In the genomic region with DNA sequence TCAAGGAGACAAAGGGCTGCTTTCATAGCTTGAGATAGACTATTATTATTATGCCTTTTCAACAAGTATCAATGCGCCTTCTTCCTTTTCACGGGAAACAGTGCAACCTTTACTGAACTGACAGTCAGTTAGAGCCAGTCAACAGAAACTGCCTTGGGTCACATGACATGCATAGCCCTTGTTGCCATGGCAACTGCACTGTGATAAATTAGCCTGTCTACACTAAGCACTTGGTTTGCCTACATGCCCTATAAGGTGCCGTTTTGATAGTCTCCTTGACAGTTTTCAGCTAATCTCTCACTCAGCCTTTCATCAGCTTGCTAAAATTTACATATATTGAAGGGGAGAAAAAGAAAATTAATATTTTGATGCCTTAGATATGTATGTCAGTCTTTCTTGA, we compare ENCODE assay signal across 8 mouse cellular contexts.
DNase-seq lines count a peak whose midpoint lies in the region; ATAC-seq and TF ChIP-seq lines count a peak whose summit lies in the region.
"Had no signal": no experiment of that assay in that cellular context is flagged by ENCODE, and none has a peak within 500 bp of the region (broad histone marks: within the 10 kb centered on the region; RNA-seq: fewer than 3 reads in every experiment).

No protein-coding gene starts in this region.

- no peaks in the 10 kb centered on the region for H3K27me3 ChIP-seq in hindbrain, embryonic 14.5 days (ENCODE audit: control insufficient read depth, insufficient read depth, low read length)
- no peaks in the 10 kb centered on the region for H3K27me3 ChIP-seq in midbrain, postnatal 0 days (ENCODE audit: insufficient read depth, low read length)
- H3K27me3 ChIP-seq in kidney, adult 2 months (replicated peaks; ENCODE audit: control insufficient read depth, insufficient read depth, low read length), result no peaks in the 10 kb centered on the region
- H3K27me3 ChIP-seq: limb, embryonic 12.5 days had no signal

- no peak overlapping the region for H3K4me3 ChIP-seq in hindbrain, embryonic 14.5 days (replicated peaks; ENCODE audit: low read length)
- H3K4me3 ChIP-seq in midbrain, postnatal 0 days (ENCODE audit: low read depth, low read length), result no peak overlapping the region
- H3K4me3 ChIP-seq in kidney, adult 2 months (ENCODE audit: insufficient read depth, low read depth, low read length), result no peak overlapping the region
- H3K4me3 ChIP-seq: limb, embryonic 12.5 days had no signal

- H3K4me2 ChIP-seq in hindbrain, embryonic 14.5 days (replicated peaks), result peak overlapping the region; percentile 35
- H3K4me2 ChIP-seq in midbrain, postnatal 0 days (ENCODE audit: low read depth, low read length, poor library complexity, severe bottlenecking), result peak overlapping the region; percentile 22; the same call in 1 of the 2 replicates
- H3K4me2 ChIP-seq: limb, embryonic 12.5 days had no signal

- no peaks in the 10 kb centered on the region for H3K36me3 ChIP-seq in hindbrain, embryonic 14.5 days (replicated peaks; ENCODE audit: control insufficient read depth, insufficient read depth)
- H3K36me3 ChIP-seq in midbrain, postnatal 0 days (ENCODE audit: insufficient read depth, low read length), result no peaks in the 10 kb centered on the region
- H3K36me3 ChIP-seq in kidney, adult 2 months (ENCODE audit: control insufficient read depth, insufficient read depth, low read length), result no peaks in the 10 kb centered on the region
- H3K36me3 ChIP-seq: limb, embryonic 12.5 days had no signal

- H3K9ac ChIP-seq in hindbrain, embryonic 14.5 days, result no peak overlapping the region
- H3K9ac ChIP-seq in midbrain, postnatal 0 days (replicated peaks; ENCODE audit: low read length, poor library complexity, severe bottlenecking), result peak overlapping the region; percentile 36
- H3K9ac ChIP-seq: limb, embryonic 12.5 days had no signal

- DNase-seq in brain, embryonic 14.5 days (ENCODE audit: low read depth), result peak; percentile 96
- peak; percentile 34 to 42 for DNase-seq in cerebellum, postnatal 4 days (ENCODE audit: low spot score in 2 of 2)
- peak; percentile 92 for DNase-seq in hindbrain, embryonic 14.5 days (ENCODE audit: low spot score)
- DNase-seq in midbrain, postnatal 0 days (ENCODE audit: low spot score), result peak; percentile 96
- DNase-seq in gastrocnemius, adult 8-10 months (ENCODE audit: low spot score in 2 of 2), result no peak
- DNase-seq in kidney, postnatal 14 days, result no peak
- DNase-seq in kidney, adult 2 months, result no peak

- H3K4me1 ChIP-seq in hindbrain, embryonic 14.5 days (replicated peaks; ENCODE audit: control insufficient read depth, insufficient read depth, low read length), result peaks cover 13% of the 10 kb centered on the region
- H3K4me1 ChIP-seq in midbrain, postnatal 0 days (ENCODE audit: insufficient read depth, low read length), result peaks cover 5% of the 10 kb centered on the region; the same call in 1 of the 2 replicates
- H3K4me1 ChIP-seq in kidney, adult 2 months (ENCODE audit: control insufficient read depth, insufficient read depth, low read length), result no peaks in the 10 kb centered on the region

- WGBS in hindbrain, embryonic 14.5 days, result 10% methylated on average over 3 of the region's 3 CpGs
- 12% methylated on average over 3 of the region's 3 CpGs for WGBS in midbrain, postnatal 0 days
- WGBS in kidney, adult 2 months, result 43% methylated on average over 3 of the region's 3 CpGs

- TF ChIP-seq CTCF in brain, embryonic 14.5 days (IDR thresholded peaks at IDR 0.05; ENCODE audit: borderline replicate concordance, extremely low read depth, insufficient read depth, insufficient read length), result no peak
- no peak for TF ChIP-seq CTCF in midbrain, postnatal 0 days (IDR thresholded peaks at IDR 0.05)
- TF ChIP-seq CTCF in kidney, adult 2 months (conservative IDR thresholded peaks at IDR 0.05; ENCODE audit: insufficient read depth, insufficient read length, low read depth, low read length), result no peak

- peak overlapping the region; percentile 40 for H3K27ac ChIP-seq in hindbrain, embryonic 14.5 days
- peak overlapping the region; percentile 55 for H3K27ac ChIP-seq in midbrain, postnatal 0 days (ENCODE audit: low read depth, low read length)
- no peak overlapping the region for H3K27ac ChIP-seq in kidney, adult 2 months (ENCODE audit: insufficient read depth, low read depth, low read length)
- H3K27ac ChIP-seq: limb, embryonic 12.5 days had no signal

- no peaks in the 10 kb centered on the region for H3K9me3 ChIP-seq in hindbrain, embryonic 14.5 days (ENCODE audit: control insufficient read depth, low read length)
- H3K9me3 ChIP-seq in midbrain, postnatal 0 days (ENCODE audit: low read length), result no peaks in the 10 kb centered on the region
- H3K9me3 ChIP-seq: limb, embryonic 12.5 days had no signal

- no peak for TF ChIP-seq POLR2A in brain, embryonic 14.5 days (IDR thresholded peaks at IDR 0.05; ENCODE audit: borderline replicate concordance, extremely low read depth, insufficient read depth, insufficient read length, poor library complexity, severe bottlenecking)
- no peak for TF ChIP-seq POLR2A in kidney, adult 2 months (IDR thresholded peaks at IDR 0.05; ENCODE audit: low read depth, low read length)

- peak; percentile 96 for ATAC-seq in hindbrain, embryonic 14.5 days (ENCODE audit: low FRiP score)
- ATAC-seq in midbrain, postnatal 0 days (ENCODE audit: low FRiP score), result peak; percentile 94

Comparison
In these comparisons a context has a peak if more than half of its experiments do, and no peak if none do; other contexts are left out.
1. DNase-seq: peak in brain, embryonic 14.5 days (single experiment), cerebellum, postnatal 4 days (2 of 2), hindbrain, embryonic 14.5 days (single experiment) and midbrain, postnatal 0 days (single experiment); none in gastrocnemius, adult 8-10 months (0 of 2), kidney, postnatal 14 days (single experiment) and kidney, adult 2 months (single experiment).